Mouse (Mus musculus): Measurements from ENCODE around the gene Apbb1ip. TPM values are rescaled to one million over a fixed set of nuclear protein-coding genes. Genes with fewer than 3 reads are reported as not detected.
"Not testable (repeated sequence)": the region's sequence is repeated elsewhere in the genome, so short reads cannot be mapped to it uniquely, and the experiment has no call there.

Apbb1ip gene
- total and polyA plus RNA-seq, 2 experiments from 2014 or later = 1.6 to 5.3 TPM

- DNase-seq (ENCODE audit: low spot score) (no peak), ATAC-seq (ENCODE audit: insufficient read depth, low read depth) (no peak)
- Histone ChIP-seq H3K4me3 (ENCODE audit: low read depth, low read length) (no peak overlapping the region), H3K4me1 (ENCODE audit: control insufficient read depth, insufficient read depth) (no peaks in the 10 kb centered on the region), H3K27ac (ENCODE audit: low read depth) (no peak overlapping the region), H3K36me3 (replicated peaks; ENCODE audit: control insufficient read depth, insufficient read depth, low read length) (no peaks in the 10 kb centered on the region), H3K9me3 (replicated peaks; ENCODE audit: control insufficient read depth, low read length) (no peaks in the 10 kb centered on the region), H3K27me3 (ENCODE audit: control insufficient read depth, insufficient read depth, low read length) (no peaks in the 10 kb centered on the region), H3K4me2 (ENCODE audit: low read depth, low read length) (no peak overlapping the region), H3K9ac (replicated peaks; ENCODE audit: low read depth, low read length) (no peak overlapping the region)
- TF ChIP-seq CTCF (IDR thresholded peaks at IDR 0.05; ENCODE audit: low read depth) (no peak), EP300 (IDR thresholded peaks at IDR 0.05; ENCODE audit: low read depth) (no peak)
- WGBS = 93% methylated on average over 1 of the region's 1 CpGs
These were observed 91.9 kb downstream of the Apbb1ip start for GRCm38 (mm10) chr2:22865818-22866217.

GRCm38 (mm10) chr2:22866894-22867424 is 93.1 kb downstream of the Apbb1ip start:
- H3K4me1 ChIP-seq (ENCODE audit: control insufficient read depth, insufficient read depth) = no peaks in the 10 kb centered on the region
- no peak overlapping the region for H3K27ac ChIP-seq (ENCODE audit: low read depth)
- H3K36me3 ChIP-seq (replicated peaks; ENCODE audit: control insufficient read depth, insufficient read depth, low read length) = no peaks in the 10 kb centered on the region
- H3K4me3 ChIP-seq (ENCODE audit: low read depth, low read length) = no peak overlapping the region
- TF ChIP-seq CTCF (IDR thresholded peaks at IDR 0.05; ENCODE audit: low read depth) = no peak
- no peaks in the 10 kb centered on the region for H3K9me3 ChIP-seq (replicated peaks; ENCODE audit: control insufficient read depth, low read length)
- no peak for ATAC-seq (ENCODE audit: insufficient read depth, low read depth)
- WGBS = 64% methylated on average over 7 of the region's 7 CpGs
- no peak overlapping the region for H3K9ac ChIP-seq (replicated peaks; ENCODE audit: low read depth, low read length)
- H3K4me2 ChIP-seq (ENCODE audit: low read depth, low read length) = no peak overlapping the region
- no peak for DNase-seq (ENCODE audit: low spot score)
- no peaks in the 10 kb centered on the region for H3K27me3 ChIP-seq (ENCODE audit: control insufficient read depth, insufficient read depth, low read length)

- ATAC-seq (ENCODE audit: insufficient read depth, low read depth) (no peak), DNase-seq (ENCODE audit: low spot score) (no peak)
- Histone ChIP-seq H3K4me1 (ENCODE audit: control insufficient read depth, insufficient read depth) (no peaks in the 10 kb centered on the region), H3K9ac (replicated peaks; ENCODE audit: low read depth, low read length) (no peak overlapping the region), H3K4me2 (ENCODE audit: low read depth, low read length) (no peak overlapping the region), H3K4me3 (ENCODE audit: low read depth, low read length) (no peak overlapping the region), H3K36me3 (replicated peaks; ENCODE audit: control insufficient read depth, insufficient read depth, low read length) (no peaks in the 10 kb centered on the region), H3K9me3 (replicated peaks; ENCODE audit: control insufficient read depth, low read length) (no peaks in the 10 kb centered on the region), H3K27me3 (ENCODE audit: control insufficient read depth, insufficient read depth, low read length) (no peaks in the 10 kb centered on the region), H3K27ac (ENCODE audit: low read depth) (no peak overlapping the region)
- WGBS = 71% methylated on average over 1 of the region's 1 CpGs
- no peak for TF ChIP-seq CTCF (IDR thresholded peaks at IDR 0.05; ENCODE audit: low read depth)
- TF ChIP-seq EP300 (IDR thresholded peaks at IDR 0.05; ENCODE audit: low read depth) = no peak
These were observed 99.3 kb downstream of the Apbb1ip start for GRCm38 (mm10) chr2:22873159-22873558.

GRCm38 (mm10) chr2:22874628-22875027 is 100.7 kb downstream of the Apbb1ip start:
- H3K27ac ChIP-seq (ENCODE audit: low read depth) = no peak overlapping the region
- DNase-seq (ENCODE audit: low spot score) = no peak
- H3K9ac ChIP-seq (replicated peaks; ENCODE audit: low read depth, low read length) = no peak overlapping the region
- no peak overlapping the region for H3K4me2 ChIP-seq (ENCODE audit: low read depth, low read length)
- 51% methylated on average over 10 of the region's 10 CpGs for WGBS
- ATAC-seq (ENCODE audit: insufficient read depth, low read depth) = no peak
- no peak overlapping the region for H3K4me3 ChIP-seq (ENCODE audit: low read depth, low read length)
- TF ChIP-seq CTCF (IDR thresholded peaks at IDR 0.05; ENCODE audit: low read depth) = no peak
- TF ChIP-seq EP300 (IDR thresholded peaks at IDR 0.05; ENCODE audit: low read depth) = no peak
- no peaks in the 10 kb centered on the region for H3K4me1 ChIP-seq (ENCODE audit: control insufficient read depth, insufficient read depth)
- H3K36me3 ChIP-seq (replicated peaks; ENCODE audit: control insufficient read depth, insufficient read depth, low read length) = no peaks in the 10 kb centered on the region
- H3K27me3 ChIP-seq (ENCODE audit: control insufficient read depth, insufficient read depth, low read length) = no peaks in the 10 kb centered on the region
- H3K9me3 ChIP-seq (replicated peaks; ENCODE audit: control insufficient read depth, low read length) = no peaks in the 10 kb centered on the region

GRCm38 (mm10) chr2:22876614-22877013 is 102.7 kb downstream of the Apbb1ip start:
- Histone ChIP-seq H3K9ac (replicated peaks; ENCODE audit: low read depth, low read length) (no peak overlapping the region), H3K4me2 (ENCODE audit: low read depth, low read length) (no peak overlapping the region), H3K4me3 (ENCODE audit: low read depth, low read length) (no peak overlapping the region), H3K27ac (ENCODE audit: low read depth) (no peak overlapping the region), H3K36me3 (replicated peaks; ENCODE audit: control insufficient read depth, insufficient read depth, low read length) (no peaks in the 10 kb centered on the region), H3K4me1 (ENCODE audit: control insufficient read depth, insufficient read depth) (no peaks in the 10 kb centered on the region), H3K27me3 (ENCODE audit: control insufficient read depth, insufficient read depth, low read length) (no peaks in the 10 kb centered on the region), H3K9me3 (replicated peaks; ENCODE audit: control insufficient read depth, low read length) (no peaks in the 10 kb centered on the region)
- WGBS = 79% methylated on average over 3 of the region's 3 CpGs
- no peak for ATAC-seq (ENCODE audit: insufficient read depth, low read depth)
- no peak for DNase-seq (ENCODE audit: low spot score)
- TF ChIP-seq EP300 (IDR thresholded peaks at IDR 0.05; ENCODE audit: low read depth) = no peak
- TF ChIP-seq CTCF (IDR thresholded peaks at IDR 0.05; ENCODE audit: low read depth) = no peak

GRCm38 (mm10) chr2:22878781-22879180 is 104.9 kb downstream of the Apbb1ip start:
- Histone ChIP-seq H3K4me1 (ENCODE audit: control insufficient read depth, insufficient read depth) (no peaks in the 10 kb centered on the region), H3K27me3 (ENCODE audit: control insufficient read depth, insufficient read depth, low read length) (no peaks in the 10 kb centered on the region), H3K36me3 (replicated peaks; ENCODE audit: control insufficient read depth, insufficient read depth, low read length) (no peaks in the 10 kb centered on the region), H3K4me3 (ENCODE audit: low read depth, low read length) (no peak overlapping the region), H3K9ac (replicated peaks; ENCODE audit: low read depth, low read length) (no peak overlapping the region), H3K9me3 (replicated peaks; ENCODE audit: control insufficient read depth, low read length) (no peaks in the 10 kb centered on the region), H3K27ac (ENCODE audit: low read depth) (no peak overlapping the region), H3K4me2 (ENCODE audit: low read depth, low read length) (no peak overlapping the region)
- DNase-seq (ENCODE audit: low spot score) (no peak), ATAC-seq (ENCODE audit: insufficient read depth, low read depth) (no peak)
- TF ChIP-seq CTCF (IDR thresholded peaks at IDR 0.05; ENCODE audit: low read depth) (no peak), EP300 (IDR thresholded peaks at IDR 0.05; ENCODE audit: low read depth) (no peak)
- WGBS = 28% methylated on average over 1 of the region's 1 CpGs

GRCm38 (mm10) chr2:22880726-22881125 is 106.8 kb downstream of the Apbb1ip start:
- not testable (repeated sequence) for H3K4me3 ChIP-seq (ENCODE audit: low read depth, low read length); H3K4me1 ChIP-seq (ENCODE audit: control insufficient read depth, insufficient read depth); DNase-seq (ENCODE audit: low spot score); ATAC-seq (ENCODE audit: insufficient read depth, low read depth); H3K4me2 ChIP-seq (ENCODE audit: low read depth, low read length); H3K9me3 ChIP-seq (replicated peaks; ENCODE audit: control insufficient read depth, low read length); H3K36me3 ChIP-seq (replicated peaks; ENCODE audit: control insufficient read depth, insufficient read depth, low read length); H3K9ac ChIP-seq (replicated peaks; ENCODE audit: low read depth, low read length); H3K27me3 ChIP-seq (ENCODE audit: control insufficient read depth, insufficient read depth, low read length); H3K27ac ChIP-seq (ENCODE audit: low read depth)
- WGBS = 69% methylated on average over 3 of the region's 3 CpGs

Measured in heart, postnatal 0 days (tissue).